Mouse (Mus musculus) heart, embryonic 13.5 days (tissue): ENCODE measurements around the gene Srd5a2. TPM values are rescaled to one million over a fixed set of nuclear protein-coding genes. Genes with fewer than 3 reads are reported as not detected.

ENCODE experiments used
- ATAC-seq: fragments of 200-750 bp; cut with Nextera tagmentation; 2 replicates; pipeline ENCODE4 v1.8.0; 2017; ENCODE audit warnings: moderate TSS enrichment; ENCODE audit not compliant: insufficient number of reproducible peaks, low FRiP score, low TSS enrichment; ENCODE audit errors: extremely low read depth
- H3K27ac ChIP-seq: fragments of 300-500 bp; sonication (generic); replicated peaks from 2 replicates; pipeline ENCODE4 v1.5.1; 2015; ENCODE audit warnings: moderate library complexity, mild to moderate bottlenecking, inconsistent platforms
- H3K27me3 ChIP-seq: fragments of 300-500 bp; sonication (generic); replicated peaks from 2 replicates; pipeline ENCODE4 v1.6.1; 2015; ENCODE audit warnings: mild to moderate bottlenecking, inconsistent platforms
- H3K36me3 ChIP-seq: fragments of 300-500 bp; sonication (generic); 2 replicates; pipeline ENCODE4 v1.6.1; 2015; ENCODE audit warnings: mild to moderate bottlenecking, inconsistent platforms
- H3K4me1 ChIP-seq: fragments of 300-500 bp; sonication (generic); 2 replicates; pipeline ENCODE4 v1.6.1; 2015; ENCODE audit warnings: inconsistent platforms
- H3K4me2 ChIP-seq: fragments of 300-500 bp; sonication (generic); 2 replicates; pipeline ENCODE4 v1.6.1; 2015; ENCODE audit warnings: inconsistent platforms, mild to moderate bottlenecking, moderate library complexity
- H3K4me3 ChIP-seq: fragments of 300-500 bp; sonication (generic); 2 replicates; pipeline ENCODE4 v1.5.1; 2015; ENCODE audit warnings: moderate library complexity, mild to moderate bottlenecking, inconsistent platforms
- H3K9ac ChIP-seq: fragments of 300-500 bp; sonication (generic); 2 replicates; pipeline ENCODE4 v1.6.1; 2015; ENCODE audit warnings: inconsistent platforms, mild to moderate bottlenecking, moderate library complexity
- H3K9me3 ChIP-seq: fragments of 300-500 bp; sonication (generic); 2 replicates; pipeline ENCODE4 v1.6.1; 2016; ENCODE audit warnings: inconsistent platforms
- WGBS: fragments of 180-500 bp; shearing (Covaris S2); methylation state at CpG from one replicate; pipeline ENCODE4 v1.1.7; 2015; ENCODE audit warnings: mixed read lengths; 5-methylcytosine and 5-hydroxymethylcytosine counted together
- polyA plus RNA-seq: library from polyadenylated mRNA; unstranded; fragments of >200 nt; fragmentation: Nextera tagmentation; extraction: Ambion mirVana; gene quantifications from 2 replicates; pipeline ENCODE4 v1.2.1, GENCODE M21; 2015

Srd5a2 gene
- polyA plus RNA-seq, 1 experiment from 2014 or later, result not detected

DNA sequence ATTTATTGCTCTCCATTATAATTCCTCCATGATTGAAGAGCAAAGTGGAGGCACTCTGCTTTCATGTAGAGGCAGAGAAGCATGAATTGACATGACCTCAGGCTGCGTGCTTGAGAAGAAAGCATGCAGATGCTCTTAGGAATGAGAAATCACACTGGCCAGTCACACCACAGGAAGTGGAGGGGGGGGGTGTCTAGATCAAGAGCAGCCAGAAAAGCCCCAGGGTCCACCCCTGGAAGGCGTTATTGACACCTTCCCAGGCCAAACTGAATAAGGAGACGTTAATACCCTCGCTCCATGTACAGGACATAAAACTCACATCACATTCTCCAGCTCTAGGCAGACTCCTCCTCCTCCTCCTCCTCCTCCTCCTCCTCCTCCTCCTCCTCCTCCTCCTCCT lies 63.2 kb downstream of the Srd5a2 start:
- Histone ChIP-seq H3K4me1 (peaks cover 6% of the 10 kb centered on the region; the same call in 1 of the 2 replicates), H3K4me2 (no peak overlapping the region), H3K27ac (no peak overlapping the region), H3K27me3 (0 out of 2 replicates have a peak, but pooled peaks cover 4% of the 10 kb centered on the region), H3K36me3 (no peaks in the 10 kb centered on the region), H3K9me3 (no peaks in the 10 kb centered on the region), H3K4me3 (no peak overlapping the region), H3K9ac (no peak overlapping the region)
- WGBS, result 9% methylated on average over 4 of the region's 4 CpGs
- no peak for ATAC-seq

GRCm38 (mm10) chr17:73982871-73983270 lies 64.8 kb downstream of the Srd5a2 start:
- Histone ChIP-seq H3K27me3 (0 out of 2 replicates have a peak, but pooled peaks cover 4% of the 10 kb centered on the region), H3K4me2 (no peak overlapping the region), H3K27ac (no peak overlapping the region), H3K4me3 (no peak overlapping the region), H3K4me1 (peaks cover 6% of the 10 kb centered on the region; the same call in 1 of the 2 replicates), H3K9me3 (no peaks in the 10 kb centered on the region), H3K9ac (no peak overlapping the region), H3K36me3 (no peaks in the 10 kb centered on the region)
- no peak for ATAC-seq
- WGBS, result 58% methylated on average over 1 of the region's 1 CpGs

DNA sequence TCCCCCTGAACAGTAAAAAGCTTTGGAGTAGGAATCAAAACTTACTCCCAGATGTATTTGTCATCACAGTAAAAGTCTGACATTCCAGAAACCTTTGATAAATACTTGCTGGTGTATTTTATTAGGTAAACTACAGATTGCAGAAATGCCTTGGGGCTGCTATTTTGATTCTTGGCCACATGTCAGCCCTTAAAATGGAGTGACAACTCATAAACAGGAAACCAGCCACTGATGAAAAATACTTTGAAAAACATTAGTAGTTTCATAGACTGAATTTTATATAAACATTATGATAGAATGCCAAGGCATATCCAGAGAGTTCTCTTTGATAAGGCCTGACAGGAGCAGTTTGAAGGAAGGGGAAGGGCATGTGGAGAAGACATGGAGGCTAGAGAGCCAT lies 71.7 kb downstream of the Srd5a2 start:
- H3K9me3 ChIP-seq, result no peaks in the 10 kb centered on the region
- H3K27me3 ChIP-seq, result no peaks in the 10 kb centered on the region
- H3K36me3 ChIP-seq, result no peaks in the 10 kb centered on the region
- no peak overlapping the region for H3K4me2 ChIP-seq
- no peak for ATAC-seq
- no peaks in the 10 kb centered on the region for H3K4me1 ChIP-seq
- H3K27ac ChIP-seq, result no peak overlapping the region
- no peak overlapping the region for H3K9ac ChIP-seq
- H3K4me3 ChIP-seq, result no peak overlapping the region

DNA sequence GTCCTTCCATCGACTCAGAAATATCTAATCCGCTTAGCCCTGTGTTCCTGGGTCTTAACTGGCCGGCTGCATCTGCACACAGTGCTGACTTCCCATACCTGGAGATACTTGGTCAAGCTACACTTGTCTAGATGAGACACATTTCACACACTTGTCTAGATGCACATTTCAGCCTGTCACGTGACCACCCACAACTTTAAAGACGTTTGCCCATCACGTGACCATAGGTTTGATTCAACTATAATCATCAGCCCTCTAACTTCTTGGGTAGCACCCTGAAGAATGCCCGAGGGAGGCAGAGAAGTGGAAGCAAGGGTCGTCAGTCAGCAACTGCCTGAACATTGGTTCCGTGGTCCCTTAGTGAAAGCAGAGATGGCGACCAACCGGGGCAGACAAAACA lies 75.1 kb downstream of the Srd5a2 start:
- H3K27me3 ChIP-seq, result no peaks in the 10 kb centered on the region
- H3K27ac ChIP-seq, result no peak overlapping the region
- H3K4me1 ChIP-seq, result peaks cover 11% of the 10 kb centered on the region
- ATAC-seq, result no peak
- 83% methylated on average over 11 of the region's 11 CpGs for WGBS
- H3K36me3 ChIP-seq, result no peaks in the 10 kb centered on the region
- H3K9me3 ChIP-seq, result no peaks in the 10 kb centered on the region
- H3K4me3 ChIP-seq, result no peak overlapping the region
- no peak overlapping the region for H3K4me2 ChIP-seq
- H3K9ac ChIP-seq, result no peak overlapping the region

GRCm38 (mm10) chr17:73971291-73971690 lies 76.4 kb downstream of the Srd5a2 start:
- Histone ChIP-seq H3K4me3 (no peak overlapping the region), H3K9me3 (no peaks in the 10 kb centered on the region), H3K27me3 (no peaks in the 10 kb centered on the region), H3K9ac (no peak overlapping the region), H3K4me2 (no peak overlapping the region), H3K27ac (no peak overlapping the region), H3K36me3 (no peaks in the 10 kb centered on the region), H3K4me1 (peaks cover 11% of the 10 kb centered on the region)
- ATAC-seq, result no peak
- 67% methylated on average over 4 of the region's 4 CpGs for WGBS

DNA sequence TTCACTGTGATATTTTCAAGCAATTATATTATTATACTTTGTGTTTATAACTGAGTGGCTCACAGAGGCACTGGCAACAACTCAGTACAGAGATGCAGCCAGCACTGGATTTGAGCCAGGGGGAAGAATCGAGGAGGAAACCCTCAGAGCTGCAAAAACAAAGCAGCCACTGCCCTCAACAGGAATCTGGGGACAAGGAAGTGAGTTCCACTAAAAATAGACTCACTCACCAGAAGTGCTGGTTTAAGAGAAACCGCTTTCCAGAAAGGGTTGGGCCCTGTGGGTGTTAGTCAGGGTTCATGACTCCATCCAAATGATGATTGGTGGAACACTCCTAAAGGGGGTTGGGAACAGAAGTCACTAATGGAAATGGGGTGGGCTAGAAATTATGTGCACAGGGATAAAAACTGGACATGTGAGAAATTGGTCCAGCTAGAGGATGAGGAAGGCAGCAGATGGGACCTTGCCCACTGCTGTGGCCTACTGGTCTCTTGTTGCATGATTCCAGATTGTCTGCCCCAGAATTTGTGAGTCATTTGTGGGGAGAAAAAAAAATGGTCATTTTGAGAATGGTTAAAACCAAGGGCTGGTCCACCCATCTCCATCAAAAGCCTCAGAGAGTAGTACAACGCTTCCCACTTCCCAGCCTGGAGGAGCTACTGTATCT lies 77.2 kb downstream of the Srd5a2 start:
- peaks cover 11% of the 10 kb centered on the region for H3K4me1 ChIP-seq
- 0 out of 2 replicates have a peak overlapping the region, but pooled peaks have one; percentile 0 for H3K27ac ChIP-seq
- 32% methylated on average over 3 of the region's 3 CpGs for WGBS
- H3K4me2 ChIP-seq, result no peak overlapping the region
- H3K9ac ChIP-seq, result no peak overlapping the region
- no peak overlapping the region for H3K4me3 ChIP-seq
- ATAC-seq, result 0 out of 2 replicates have a peak, but pooled peaks have one; percentile 14
- H3K27me3 ChIP-seq, result no peaks in the 10 kb centered on the region
- no peaks in the 10 kb centered on the region for H3K9me3 ChIP-seq
- H3K36me3 ChIP-seq, result no peaks in the 10 kb centered on the region

Other genes starting within 250 kb of the Srd5a2 start
- 2.8 and 2.9 TPM in 2 replicates for gene Ehd3, start 243.8 kb downstream of the Srd5a2 start, polyA plus RNA-seq
- gene Xdh, start 97.7 kb downstream of the Srd5a2 start, polyA plus RNA-seq, result 0.27 and 0.33 TPM in 2 replicates
- 62.5 and 71.5 TPM in 2 replicates for gene Memo1, start 247.6 kb upstream of the Srd5a2 start, polyA plus RNA-seq